Mouse (Mus musculus): ENCODE results near the gene Cyp2d9. TPM values are rescaled to one million over a fixed set of nuclear protein-coding genes. Genes with fewer than 3 reads are reported as not detected.

Cyp2d9 gene
- total and polyA plus RNA-seq, 3 experiments: not detected

DNA sequence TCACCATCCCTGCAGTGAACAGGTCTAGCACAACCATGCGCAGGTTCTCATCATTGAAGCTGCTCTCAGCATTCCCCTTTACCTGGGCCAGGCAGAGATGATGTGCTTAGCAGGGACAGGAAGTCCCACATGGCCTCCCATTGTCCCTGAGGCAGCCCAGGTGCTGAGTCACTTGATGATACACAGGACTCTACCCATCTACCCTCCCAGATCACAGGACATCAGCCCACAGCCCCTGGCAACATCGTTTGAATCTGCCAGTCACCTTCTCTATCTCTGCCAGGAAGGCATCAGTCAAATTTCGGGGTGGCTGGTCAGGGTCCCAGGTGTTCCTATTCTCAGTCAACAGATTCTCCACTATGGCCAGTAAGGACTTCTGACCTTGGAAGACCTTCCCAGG, 29.1 kb upstream of the Cyp2d9 start:
- Histone ChIP-seq H3K9ac (ENCODE audit: insufficient read depth, low read depth) (no peak overlapping the region), H3K4me3 (replicated peaks in 1 of 3; ENCODE audit: low read depth in 2 of 3, low read length in 2 of 3, poor library complexity in 1 of 3) (no peak overlapping the region), H3K27me3 (replicated peaks) (peaks cover 51% of the 10 kb centered on the region), H3K4me1 (ENCODE audit: control insufficient read depth in 1 of 2, insufficient read depth in 2 of 2) (peaks cover 9 to 10% of the 10 kb centered on the region in 2 experiments; a peak in 3 of 4 replicates), H3K9me3 (replicated peaks; ENCODE audit: low read length) (no peaks in the 10 kb centered on the region), H3K79me2 (replicated peaks; ENCODE audit: control insufficient read depth, extremely low read depth, insufficient read depth, poor library complexity, severe bottlenecking) (no peaks in the 10 kb centered on the region), H3K27ac (ENCODE audit: insufficient read depth, low read depth) (no peak overlapping the region), H3K36me3 (replicated peaks in 1 of 2; ENCODE audit: control insufficient read depth in 1 of 2, insufficient read depth in 1 of 2, low read length in 1 of 2) (no peaks in the 10 kb centered on the region), H3K4me2 (ENCODE audit: insufficient read depth, low read depth, poor library complexity, severe bottlenecking) (no peak overlapping the region)
- dilution Hi-C loops (cut with MboI; ENCODE audit: extremely low pct_ligation_motif_present, extremely low pct_unique_long_range_greater_than_20kb, low sequenced_read_pairs): no loop called here
- in situ Hi-C loops (cut with MboI; ENCODE audit: low pct_ligation_motif_present, low pct_unique_long_range_greater_than_20kb, low sequenced_read_pairs): no loop called here
- no peak for DNase-seq (ENCODE audit: extremely low read depth)
- TF ChIP-seq POLR2A (IDR thresholded peaks at IDR 0.05; ENCODE audit: low read depth, low read length) (no peak), ZNF384 (IDR thresholded peaks at IDR 0.05; ENCODE audit: low read depth, low read length) (no peak), MYC (IDR thresholded peaks at IDR 0.05; ENCODE audit: low read depth, low read length) (no peak), ZC3H11A (IDR thresholded peaks at IDR 0.05; ENCODE audit: low read depth, low read length) (no peak), EP300 (IDR thresholded peaks at IDR 0.05; ENCODE audit: low read length) (no peak), CHD2 (IDR thresholded peaks at IDR 0.05; ENCODE audit: low read length) (no peak), SIN3A (IDR thresholded peaks at IDR 0.05; ENCODE audit: low read length) (no peak), CTCF (conservative IDR thresholded peaks at IDR 0.05 in 1 of 2, IDR thresholded peaks at IDR 0.05 in 1 of 2; ENCODE audit: low read depth in 2 of 2, low read length in 2 of 2) (no peak), IRF4 (IDR thresholded peaks at IDR 0.05; ENCODE audit: low read depth, low read length) (no peak), TBP (conservative IDR thresholded peaks at IDR 0.05; ENCODE audit: low read depth, low read length) (no peak), SMC3 (IDR thresholded peaks at IDR 0.05; ENCODE audit: low read depth, low read length) (no peak), ZKSCAN1 (IDR thresholded peaks at IDR 0.05; ENCODE audit: borderline replicate concordance, low read depth, low read length) (no peak), NELFE (IDR thresholded peaks at IDR 0.05; ENCODE audit: low read depth, low read length) (no peak), HCFC1 (IDR thresholded peaks at IDR 0.05; ENCODE audit: low read depth, low read length) (no peak), MAZ (IDR thresholded peaks at IDR 0.05; ENCODE audit: low read depth, low read length) (no peak), GABPA (IDR thresholded peaks at IDR 0.05; ENCODE audit: insufficient replicate concordance, low read depth, low read length) (no peak), JUN (IDR thresholded peaks at IDR 0.05; ENCODE audit: insufficient read depth, low read depth, low read length) (no peak), TCF12 (IDR thresholded peaks at IDR 0.05; ENCODE audit: low read depth, low read length) (no peak), JUND (conservative IDR thresholded peaks at IDR 0.05; ENCODE audit: low read depth, low read length) (no peak)

DNA sequence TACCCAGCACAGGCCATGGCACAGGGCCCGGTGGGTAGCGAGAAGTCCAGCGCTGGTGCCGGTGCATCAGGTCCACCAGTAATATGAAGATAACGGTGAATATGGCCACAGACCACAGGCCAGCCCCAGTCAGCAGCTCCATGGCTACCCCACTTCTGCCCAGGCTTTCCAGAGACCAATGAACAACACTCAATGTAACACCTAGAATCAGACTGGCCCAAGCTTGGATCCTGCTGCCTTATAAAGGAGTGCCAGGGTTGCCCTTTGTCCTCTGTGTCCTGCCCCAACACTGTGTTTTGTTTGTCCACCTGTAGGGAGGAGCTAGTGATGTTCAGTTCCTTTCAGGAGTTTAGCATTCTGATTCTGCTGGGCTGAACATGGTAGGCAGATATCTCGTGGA, 26.3 kb upstream of the Cyp2d9 start, which contains the start of gene Cyp2d10:
Gene Cyp2d10 (minus strand): TSS at position 215 of the 400 bp plus-strand sequence.
- no peak for DNase-seq (ENCODE audit: extremely low read depth)
- H3K4me1 ChIP-seq (ENCODE audit: control insufficient read depth in 1 of 2, insufficient read depth in 2 of 2): peaks cover 9 to 10% of the 10 kb centered on the region in 2 experiments; a peak in 3 of 4 replicates
- no peak within 1 kb of the TSS for H3K9ac ChIP-seq (ENCODE audit: insufficient read depth, low read depth)
- H3K4me2 ChIP-seq (ENCODE audit: insufficient read depth, low read depth, poor library complexity, severe bottlenecking): peak within 1 kb of the TSS; percentile 33; the same call in 1 of the 2 replicates
- peaks cover 42% of the 10 kb centered on the region for H3K27me3 ChIP-seq (replicated peaks)
- no peak within 1 kb of the TSS for H3K27ac ChIP-seq (ENCODE audit: insufficient read depth, low read depth)
- H3K36me3 ChIP-seq (replicated peaks in 1 of 2; ENCODE audit: control insufficient read depth in 1 of 2, insufficient read depth in 1 of 2, low read length in 1 of 2): no peaks in the 10 kb centered on the region
- H3K79me2 ChIP-seq (replicated peaks; ENCODE audit: control insufficient read depth, extremely low read depth, insufficient read depth, poor library complexity, severe bottlenecking): no peaks in the 10 kb centered on the region
- dilution Hi-C loops (cut with MboI; ENCODE audit: extremely low pct_ligation_motif_present, extremely low pct_unique_long_range_greater_than_20kb, low sequenced_read_pairs): no loop called here
- TF ChIP-seq UBTF (IDR thresholded peaks at IDR 0.05; ENCODE audit: low read depth, low read length) (no peak), HCFC1 (IDR thresholded peaks at IDR 0.05; ENCODE audit: low read depth, low read length) (no peak), CHD2 (IDR thresholded peaks at IDR 0.05; ENCODE audit: low read length) (no peak), PAX5 (IDR thresholded peaks at IDR 0.05; ENCODE audit: low read length) (no peak), USF1 (IDR thresholded peaks at IDR 0.05; ENCODE audit: low read depth, low read length) (no peak), SIN3A (IDR thresholded peaks at IDR 0.05; ENCODE audit: low read length) (no peak), RAD21 (IDR thresholded peaks at IDR 0.05; ENCODE audit: low read depth, low read length) (no peak), USF2 (conservative IDR thresholded peaks at IDR 0.05; ENCODE audit: low read depth, low read length) (no peak), ETS1 (conservative IDR thresholded peaks at IDR 0.05; ENCODE audit: low read depth, low read length) (no peak), SMC3 (IDR thresholded peaks at IDR 0.05; ENCODE audit: low read depth, low read length) (no peak), EP300 (IDR thresholded peaks at IDR 0.05; ENCODE audit: low read length) (no peak)
- in situ Hi-C loops (cut with MboI; ENCODE audit: low pct_ligation_motif_present, low pct_unique_long_range_greater_than_20kb, low sequenced_read_pairs): no loop called here
- H3K4me3 ChIP-seq (replicated peaks in 1 of 3; ENCODE audit: low read depth in 2 of 3, low read length in 2 of 3, poor library complexity in 1 of 3): no peak within 1 kb of the TSS
- H3K9me3 ChIP-seq (replicated peaks; ENCODE audit: low read length): no peaks in the 10 kb centered on the region

Measured in CH12.LX (cell line).